Mouse (Mus musculus) thymus, postnatal 36 days (tissue): ENCODE results near the gene AU021092.
A peak's percentile ranks its signal among the peaks of the same experiment; 100 is the strongest.
"Not testable (repeated sequence)": the region's sequence is repeated elsewhere in the genome, so short reads cannot be mapped to it uniquely, and the experiment has no call there.

Experiments
- DNase-seq, 2 experiments: peaks; one replicate each; pipeline ENCODE4 v3.0.0; 2022; ENCODE audit warnings: mixed read lengths in 2 of 2

Gene AU021092

GRCm38 (mm10) chr16:5222140-5222539 is at the start of gene AU021092:
Gene AU021092, minus strand, starts transcription at chr16:5222299.
- no peak for DNase-seq

DNA sequence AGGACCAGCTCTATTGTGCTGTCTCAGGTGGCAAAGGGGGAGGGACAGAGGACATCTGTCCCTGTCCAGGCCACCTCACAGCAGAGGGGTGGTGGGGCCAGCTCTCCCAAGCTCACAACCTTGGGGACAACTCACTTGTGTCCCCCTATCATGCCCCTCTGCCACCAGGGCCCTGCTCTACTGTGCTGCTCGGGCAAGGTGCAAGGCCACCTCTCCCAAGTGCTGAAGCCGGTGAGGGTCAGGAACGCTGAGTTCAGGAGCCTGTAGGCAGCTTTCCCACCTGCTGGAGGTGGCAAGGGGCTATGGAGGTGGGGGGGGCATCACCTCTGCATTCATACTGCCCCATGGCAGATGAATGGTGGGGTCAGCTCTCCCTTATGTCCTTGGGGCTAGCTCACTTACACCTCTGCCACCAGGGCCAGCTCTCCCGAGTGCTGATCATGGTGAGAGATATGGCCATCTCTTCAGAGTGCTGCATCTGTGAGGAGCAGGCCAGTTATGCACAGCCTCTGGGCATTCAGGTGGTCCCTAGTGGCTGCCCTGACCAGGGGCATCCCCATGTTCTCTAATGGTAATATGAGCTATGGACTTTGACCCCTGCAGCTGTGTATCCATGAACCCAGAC is 49.4 kb upstream of the AU021092 start:
- DNase-seq = no peak

DNA sequence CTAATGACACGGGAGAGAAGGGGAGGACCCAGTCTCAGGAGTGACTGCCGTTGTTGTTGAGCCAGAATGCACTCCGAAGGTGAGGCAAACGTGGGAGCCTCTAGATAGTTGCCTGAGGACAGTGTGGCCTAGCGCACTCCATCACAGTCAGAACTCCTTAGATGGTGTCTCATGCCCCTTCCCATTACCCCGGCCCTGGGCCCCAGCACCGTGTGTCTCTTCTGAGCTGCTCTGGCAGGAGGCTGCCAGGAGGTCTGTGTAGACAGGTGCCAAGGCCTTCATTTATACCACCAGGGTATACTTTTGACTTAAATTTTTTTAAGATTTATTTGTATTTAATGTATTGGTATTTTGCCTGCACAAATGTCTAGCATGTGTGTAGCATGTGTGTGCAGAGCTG is 41.8 kb upstream of the AU021092 start:
- no peak for DNase-seq

DNA sequence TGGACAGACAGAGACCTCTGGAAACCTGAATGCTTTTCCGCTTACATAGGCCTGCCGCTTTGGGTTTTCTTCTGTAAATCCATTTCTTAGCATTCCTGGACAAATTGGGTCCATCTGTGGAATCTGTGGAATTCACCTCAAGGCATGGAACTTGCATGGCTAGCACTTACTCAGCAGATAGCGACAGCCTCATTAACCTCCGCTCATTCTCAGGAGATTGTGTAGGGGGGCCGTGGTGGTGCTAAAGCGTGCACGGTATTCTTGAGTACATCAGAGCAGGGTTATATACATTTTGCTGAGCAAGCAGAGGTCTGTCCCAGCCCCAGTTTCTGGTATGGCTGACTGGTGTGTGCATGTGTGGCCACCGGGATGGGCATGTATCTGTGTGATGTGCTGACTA is 41.1 kb upstream of the AU021092 start:
- DNase-seq = no peak

DNA sequence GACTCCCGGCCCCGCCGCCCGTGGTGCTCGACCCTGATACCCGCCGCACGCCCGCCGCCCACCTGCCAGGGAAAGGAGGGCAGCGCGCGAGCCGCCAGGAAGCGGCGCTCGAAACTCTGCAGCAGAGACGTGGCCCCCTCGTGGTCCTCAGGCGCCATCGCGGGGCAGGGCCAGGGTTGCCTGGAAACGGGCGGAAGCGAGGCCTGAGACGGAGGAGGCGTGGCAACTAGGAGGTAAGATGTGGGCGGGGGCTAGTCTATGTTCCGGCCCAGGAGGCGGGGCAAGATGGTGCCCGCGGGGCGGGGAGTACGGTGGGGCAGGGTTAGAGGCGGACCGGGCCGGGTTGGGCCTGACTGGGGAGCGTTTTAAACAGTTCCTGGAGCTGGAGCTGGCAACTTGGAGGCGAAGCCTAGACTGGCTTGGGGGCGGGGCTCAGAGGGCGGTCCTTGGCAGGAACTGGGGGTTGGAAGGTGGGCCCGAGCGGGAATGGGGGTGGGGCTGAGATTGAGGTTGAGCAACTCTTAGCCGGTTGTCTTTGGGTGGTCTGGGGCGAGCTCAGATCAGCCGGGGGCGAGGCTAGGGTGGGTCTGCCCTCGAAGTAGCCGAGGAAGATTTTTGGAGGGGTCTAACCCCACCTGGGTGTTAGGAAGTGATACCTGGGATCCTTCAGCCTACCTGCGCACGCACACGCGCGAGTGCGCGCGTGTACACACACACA is 33.8 kb upstream of the AU021092 start, which contains the start of gene Eef2kmt:
Eef2kmt (minus strand) TSS at position 205 of the 718 bp plus-strand sequence.
- DNase-seq = peak; percentile 99

DNA sequence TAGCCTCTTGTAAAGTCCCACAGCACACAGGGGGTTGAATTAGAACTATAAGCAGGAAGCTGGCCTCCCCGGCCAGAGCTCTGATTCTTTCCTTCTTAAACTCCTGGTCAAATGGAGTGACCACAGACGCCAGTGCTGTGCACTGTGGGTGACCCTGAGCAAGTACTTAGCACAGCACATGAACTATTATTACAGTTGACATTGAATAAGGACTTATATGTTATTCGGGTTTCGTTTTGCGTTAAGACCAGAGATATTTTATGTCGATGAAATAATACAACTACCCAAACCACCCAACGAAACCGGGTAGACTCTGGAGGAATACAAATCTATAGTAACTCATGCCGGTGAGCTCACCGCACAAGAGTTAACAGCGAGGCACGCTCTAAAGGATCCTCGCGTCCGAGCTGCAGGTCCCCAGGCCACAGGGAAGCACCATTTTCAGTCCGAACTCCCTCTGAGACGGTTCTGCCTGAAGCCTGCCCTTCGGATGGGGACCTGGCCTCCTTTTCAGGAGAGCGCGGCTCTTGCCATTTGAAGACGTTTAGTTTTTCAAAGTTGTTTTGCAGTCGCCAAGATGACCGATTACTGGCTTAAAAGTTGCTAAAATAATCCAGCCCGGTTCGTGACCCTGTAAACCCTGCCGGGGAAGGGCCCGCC is 33.1 kb upstream of the AU021092 start:
- DNase-seq = no peak

DNA sequence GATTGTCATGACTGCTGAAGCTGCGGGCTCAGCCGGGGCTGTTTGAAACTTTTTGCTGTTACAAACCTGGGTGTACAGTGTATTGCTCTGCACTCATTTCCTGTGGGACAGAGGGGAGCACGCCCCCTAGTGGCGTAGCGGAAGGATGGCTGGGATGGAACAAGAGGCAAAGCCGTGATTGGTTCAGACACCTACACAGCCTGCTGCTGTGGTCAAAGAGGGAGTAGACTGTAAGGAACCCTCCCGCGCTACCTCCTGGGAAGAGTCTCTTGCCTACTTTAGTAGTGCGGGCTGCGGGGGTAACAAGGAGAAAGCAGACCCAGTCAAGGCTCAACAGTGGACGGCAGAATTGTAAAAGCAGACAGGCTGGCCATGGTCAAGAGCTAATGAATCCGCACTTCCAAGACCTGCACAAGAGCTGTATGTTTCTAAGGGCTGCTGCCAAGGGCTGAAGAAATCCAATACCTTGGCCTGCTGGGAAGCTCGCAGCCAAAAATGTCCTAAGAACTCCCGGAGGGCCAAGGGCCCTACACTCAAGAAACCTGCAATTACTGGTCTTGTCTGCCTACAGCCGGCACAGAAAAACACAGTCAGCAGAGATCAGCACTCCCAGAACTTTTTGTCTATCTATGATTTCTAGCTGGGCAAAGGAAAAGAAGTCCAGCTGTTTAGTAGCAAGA is 32.4 kb upstream of the AU021092 start:
- peak; percentile 83 to 88 for DNase-seq

- no peak for DNase-seq
Measured at GRCm38 (mm10) chr16:5252260-5252659, 30.2 kb upstream of the AU021092 start.

DNA sequence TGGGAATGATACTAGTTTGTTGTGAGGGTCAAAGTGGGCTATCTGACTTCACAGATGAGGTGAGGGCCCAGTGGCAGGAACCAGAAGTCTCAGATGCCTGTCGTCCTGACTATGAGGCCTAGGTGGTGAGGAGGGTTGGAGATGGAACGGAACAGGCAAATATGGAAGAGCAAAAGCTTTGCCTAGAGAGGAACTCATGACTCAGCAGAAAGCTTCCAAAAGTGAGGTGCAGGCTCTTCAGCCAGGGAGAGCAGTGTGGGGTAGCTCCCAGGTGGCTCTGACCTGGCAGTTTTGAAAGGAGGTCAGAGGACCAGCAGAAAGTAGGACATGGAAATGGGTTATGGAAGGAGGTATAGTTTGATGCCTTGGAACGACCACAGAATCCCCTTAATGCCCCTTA is 28.8 kb upstream of the AU021092 start:
- DNase-seq = no peak

- DNase-seq = peak; percentile 46 to 48
Measured at GRCm38 (mm10) chr16:5244411-5244810, 22.3 kb upstream of the AU021092 start.

DNA sequence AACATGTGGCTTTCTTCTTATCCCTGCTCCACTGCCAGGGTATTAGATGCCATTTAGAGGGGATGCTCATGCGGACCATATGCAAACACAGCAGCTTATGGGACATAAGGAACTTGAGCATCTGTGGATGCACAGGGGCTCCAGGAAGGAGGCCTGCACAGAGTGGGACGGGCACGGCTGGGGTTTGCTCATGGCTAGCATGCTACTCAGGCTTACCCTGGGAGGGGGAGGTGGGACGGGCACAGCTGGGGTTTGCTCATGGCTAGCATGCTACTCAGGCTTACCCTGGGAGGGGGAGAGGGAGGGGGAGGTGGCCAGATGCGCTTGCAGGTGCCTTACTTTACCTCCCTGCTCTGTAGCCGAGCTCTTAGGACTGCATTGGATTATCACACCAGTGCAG is 20.8 kb upstream of the AU021092 start:
- DNase-seq = no peak

GRCm38 (mm10) chr16:5242355-5242754 is 20.3 kb upstream of the AU021092 start:
- no peak for DNase-seq

GRCm38 (mm10) chr16:5233418-5234313 is 11.6 kb upstream of the AU021092 start, which contains the start of gene Alg1:
Gene Alg1, plus strand, starts transcription at chr16:5233621.
- DNase-seq = peak; percentile 88 to 91

DNA sequence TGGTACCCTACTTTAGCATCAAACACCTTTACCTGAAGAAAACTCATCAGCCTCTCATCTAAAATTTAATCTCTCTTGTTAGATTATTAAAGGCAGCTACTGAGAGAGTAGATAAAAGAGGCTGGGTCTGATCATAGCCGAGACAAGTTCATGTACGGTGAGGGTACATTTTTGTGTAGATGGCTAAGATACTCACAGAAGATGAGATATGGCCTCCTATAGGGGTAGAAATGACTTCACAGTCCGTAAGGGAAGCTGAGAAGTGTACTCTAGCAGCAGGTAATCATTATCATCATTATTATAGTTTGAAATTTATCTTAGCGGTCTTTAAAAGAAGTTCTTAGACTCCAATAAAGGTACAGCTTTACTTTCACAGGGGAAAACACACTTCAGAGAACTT is 10.9 kb upstream of the AU021092 start:
- DNase-seq = no peak

DNA sequence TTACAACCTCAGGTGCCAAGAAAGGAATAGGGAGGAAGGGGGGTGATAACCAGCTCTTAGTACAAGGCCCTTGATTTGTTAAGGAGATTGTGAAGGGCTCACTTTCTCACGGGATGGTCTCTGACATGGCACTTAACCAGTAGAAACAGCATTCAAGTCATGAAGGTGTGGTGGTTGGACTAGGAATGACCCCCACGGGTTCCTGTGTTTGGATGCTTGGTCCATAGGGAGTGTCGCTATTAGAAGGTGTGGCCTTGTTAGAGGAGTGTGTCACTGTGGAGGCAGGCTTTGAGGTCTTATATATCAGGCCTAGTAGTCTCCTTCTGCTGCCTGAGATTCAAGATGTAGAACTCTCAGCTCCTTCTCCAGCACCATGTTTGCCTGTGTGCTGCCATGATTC is 6.0 kb upstream of the AU021092 start:
- not testable (repeated sequence) for DNase-seq

DNA sequence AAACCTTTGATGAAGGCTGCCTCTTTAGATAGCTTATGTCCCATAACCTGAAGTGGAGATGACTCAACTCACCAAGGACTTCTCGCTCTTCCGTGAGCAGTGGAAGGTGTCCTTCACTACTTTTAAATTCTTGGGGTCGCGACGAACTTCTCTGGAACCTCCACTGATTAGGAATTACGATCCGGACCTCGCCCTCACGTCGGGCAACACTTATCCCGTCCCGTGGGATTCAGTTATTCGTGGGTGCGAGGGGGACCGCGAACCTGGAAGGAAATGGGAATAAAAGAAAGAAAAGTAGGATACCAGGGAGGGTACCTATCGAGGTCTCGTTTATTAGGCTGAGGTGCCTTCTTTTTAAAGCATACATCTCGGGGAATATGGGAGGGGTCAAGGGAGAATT is 5.4 kb upstream of the AU021092 start:
- DNase-seq = not testable (repeated sequence)

DNA sequence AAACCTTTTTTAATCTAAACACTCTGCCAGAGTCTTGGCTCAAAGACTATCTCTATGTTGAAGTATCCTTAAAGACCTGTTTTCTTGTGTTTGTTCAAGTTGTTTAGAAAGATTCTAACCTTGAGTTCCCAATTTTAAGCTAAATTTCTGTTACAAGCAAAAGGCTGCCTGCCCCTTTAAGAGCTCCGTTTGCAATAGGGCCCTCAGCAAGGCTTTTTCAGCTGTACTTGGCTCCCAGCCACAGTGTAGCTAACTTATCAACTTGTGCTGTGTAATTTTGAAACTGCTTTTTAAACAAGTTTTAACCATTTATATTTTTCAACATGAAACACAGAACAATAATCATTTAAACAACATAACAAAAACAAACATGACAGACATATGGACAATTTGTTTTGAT is 4.4 kb upstream of the AU021092 start:
- DNase-seq = not testable (repeated sequence)

DNA sequence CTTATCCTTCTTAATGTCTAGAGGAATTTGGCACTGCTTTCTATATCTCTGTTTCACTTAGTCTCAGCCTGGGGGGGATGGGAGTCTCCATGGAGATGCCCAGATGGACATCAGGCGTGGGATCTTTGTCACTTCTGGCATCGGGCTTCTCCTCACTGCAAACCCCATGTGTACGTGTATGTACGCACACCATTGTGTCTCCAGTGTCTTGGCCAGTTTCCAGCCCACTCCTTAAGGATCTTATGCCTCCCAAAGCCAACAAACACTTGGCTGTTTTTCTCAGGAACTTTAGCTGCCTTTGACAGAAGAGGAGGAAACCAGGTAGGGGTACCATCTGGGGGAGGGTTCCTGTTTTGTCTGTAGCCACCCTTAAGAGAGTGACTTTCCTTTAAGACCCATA is 696 bp downstream of the AU021092 start:
- no peak for DNase-seq

GRCm38 (mm10) chr16:5217341-5218133 is 4.6 kb downstream of the AU021092 start:
- no peak for DNase-seq

GRCm38 (mm10) chr16:5216686-5217085 is 5.4 kb downstream of the AU021092 start:
- no peak for DNase-seq

DNA sequence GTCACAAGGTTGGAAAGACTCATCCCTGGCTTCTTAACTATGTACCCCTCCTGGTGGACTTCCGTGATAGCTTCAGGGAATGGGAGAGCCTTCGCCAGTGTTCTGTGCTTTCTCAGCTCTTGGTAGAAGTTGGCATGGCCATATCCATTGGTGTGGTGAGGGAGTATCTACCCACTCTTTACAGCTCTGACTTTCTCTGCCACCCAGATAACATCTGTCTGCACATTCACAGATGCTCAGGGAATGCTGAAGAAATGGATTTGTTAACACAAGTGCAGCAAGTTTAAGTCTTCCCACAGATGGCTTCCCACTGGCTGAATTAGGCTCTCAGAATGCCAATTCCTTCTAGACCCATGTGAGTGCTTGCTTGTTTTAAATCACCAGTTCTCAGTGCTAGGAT is 8.0 kb downstream of the AU021092 start:
- no peak for DNase-seq
